Mouse (Mus musculus) hindbrain, embryonic 10.5 days (tissue): ENCODE measurements around the gene Tceal6. TPM values are rescaled to one million over a fixed set of nuclear protein-coding genes. Genes with fewer than 3 reads are reported as not detected.
"Not testable (repeated sequence)": the region's sequence is repeated elsewhere in the genome, so short reads cannot be mapped to it uniquely, and the experiment has no call there.

ENCODE experiments used
- DNase-seq: peaks from one replicate; pipeline ENCODE4 v3.0.0-alpha.2; 2017; ENCODE audit warnings: low spot score
- H3K27ac ChIP-seq: fragments of 300-500 bp; sonication (generic); 2 replicates; pipeline ENCODE4 v1.5.1; 2016; ENCODE audit warnings: mild to moderate bottlenecking, moderate library complexity
- H3K27me3 ChIP-seq: fragments of 300-500 bp; sonication (generic); 2 replicates; pipeline ENCODE4 v1.6.1; 2016; ENCODE audit warnings: mild to moderate bottlenecking; ENCODE audit not compliant: poor library complexity, insufficient read depth, severe bottlenecking
- H3K36me3 ChIP-seq: fragments of 300-500 bp; sonication (generic); 2 replicates; pipeline ENCODE4 v1.6.1; 2016; ENCODE audit warnings: mild to moderate bottlenecking, moderate library complexity
- H3K4me1 ChIP-seq: fragments of 300-500 bp; sonication (generic); replicated peaks from 2 replicates; pipeline ENCODE4 v1.6.1; 2016; ENCODE audit warnings: mild to moderate bottlenecking
- H3K4me3 ChIP-seq: fragments of 300-500 bp; sonication (generic); 2 replicates; pipeline ENCODE4 v1.5.1; 2016; ENCODE audit warnings: mild to moderate bottlenecking, moderate library complexity
- H3K9me3 ChIP-seq: fragments of 300-500 bp; sonication (generic); 2 replicates; pipeline ENCODE4 v1.6.1; 2016; ENCODE audit warnings: mild to moderate bottlenecking, moderate library complexity
- WGBS: fragments of 180-500 bp; shearing (Covaris S2); methylation state at CpG from one replicate; pipeline ENCODE4 v1.1.7; 2016; 5-methylcytosine and 5-hydroxymethylcytosine counted together
- polyA plus RNA-seq: library from polyadenylated mRNA; unstranded; fragments of >200 nt; fragmentation: Nextera tagmentation; extraction: Ambion mirVana; gene quantifications from 2 replicates; pipeline ENCODE4 v1.2.1, GENCODE M21; 2016

Tceal6 gene
- 0.61 and 1.8 TPM in 2 replicates for polyA plus RNA-seq

GRCm38 (mm10) chrX:135210436-135211221, at the start of gene Tceal6:
Tceal6 (minus strand) TSS chrX:135210687.
- Histone ChIP-seq H3K36me3 (no peaks in the 10 kb centered on the region), H3K4me1 (no peaks in the 10 kb centered on the region; the same call in 1 of the 2 replicates), H3K4me3 (peak within 1 kb of the TSS; percentile 50), H3K9me3 (no peaks in the 10 kb centered on the region), H3K27ac (no peak within 1 kb of the TSS), H3K27me3 (peaks cover 30% of the 10 kb centered on the region)
- 21% methylated on average over 13 of the region's 13 CpGs for WGBS
- peak; percentile 3 for DNase-seq

DNA sequence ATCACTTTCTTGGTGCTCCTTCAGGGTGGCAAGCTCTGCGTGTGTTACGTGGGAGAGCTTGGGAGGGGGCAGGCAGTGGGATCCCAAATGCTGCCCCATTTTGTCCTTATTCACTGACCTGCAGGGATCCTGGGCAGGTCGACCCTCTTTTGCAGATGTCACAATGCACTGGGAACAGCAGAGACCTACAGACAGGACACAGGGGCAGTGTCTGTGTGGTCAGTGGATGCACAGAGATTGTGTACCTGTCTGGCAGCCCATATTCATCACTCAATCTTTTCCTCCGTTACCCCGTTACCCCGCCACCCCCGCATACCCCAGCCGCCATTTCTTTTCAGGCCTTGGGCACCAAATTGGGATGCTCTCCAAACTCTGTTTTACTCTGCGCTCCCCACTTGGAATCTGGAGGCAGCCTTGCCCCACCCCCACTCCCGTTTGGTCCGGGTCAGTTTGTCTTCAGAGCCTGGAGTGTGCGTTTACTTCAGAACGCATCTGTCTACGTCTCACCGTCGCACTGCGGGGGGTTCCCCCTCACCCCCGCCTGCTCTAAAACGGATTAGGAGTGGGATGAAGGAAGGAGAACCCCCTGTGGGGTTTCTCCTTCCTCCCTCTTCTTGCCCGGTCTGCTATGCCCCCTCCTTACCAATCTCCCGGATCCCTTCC, 583 bp downstream of the Tceal6 start:
- H3K9me3 ChIP-seq, H3K4me1 ChIP-seq, H3K27ac ChIP-seq, H3K36me3 ChIP-seq: not testable (repeated sequence)
- peaks cover 30% of the 10 kb centered on the region for H3K27me3 ChIP-seq
- DNase-seq, result peak; percentile 2
- H3K4me3 ChIP-seq, result peak overlapping the region; percentile 50
- WGBS, result 25% methylated on average over 21 of the region's 21 CpGs

DNA sequence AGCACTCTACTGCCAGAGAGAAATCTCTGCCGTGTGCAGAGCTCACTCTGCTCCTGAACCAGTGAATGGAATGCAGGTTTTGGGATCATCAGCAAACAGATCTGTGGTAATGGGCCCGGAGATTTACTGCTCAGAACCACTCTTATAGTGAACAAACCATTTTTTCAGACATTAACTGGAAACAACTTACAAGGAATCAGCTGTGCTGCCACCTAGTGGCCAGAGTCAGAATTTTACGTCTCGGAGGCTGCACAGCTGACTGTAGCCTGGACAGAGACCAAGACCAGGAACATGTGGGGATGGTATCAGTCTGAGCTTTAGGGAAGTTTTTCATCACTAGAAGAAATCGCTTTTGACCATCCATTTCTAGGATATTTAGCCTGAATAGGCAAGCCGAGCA, 20.6 kb downstream of the Tceal6 start:
- not testable (repeated sequence) for H3K36me3 ChIP-seq, H3K27me3 ChIP-seq, H3K27ac ChIP-seq, DNase-seq, H3K4me3 ChIP-seq, H3K4me1 ChIP-seq, H3K9me3 ChIP-seq
- no CpG with 5 or more reads among the region's 6 CpGs for WGBS

DNA sequence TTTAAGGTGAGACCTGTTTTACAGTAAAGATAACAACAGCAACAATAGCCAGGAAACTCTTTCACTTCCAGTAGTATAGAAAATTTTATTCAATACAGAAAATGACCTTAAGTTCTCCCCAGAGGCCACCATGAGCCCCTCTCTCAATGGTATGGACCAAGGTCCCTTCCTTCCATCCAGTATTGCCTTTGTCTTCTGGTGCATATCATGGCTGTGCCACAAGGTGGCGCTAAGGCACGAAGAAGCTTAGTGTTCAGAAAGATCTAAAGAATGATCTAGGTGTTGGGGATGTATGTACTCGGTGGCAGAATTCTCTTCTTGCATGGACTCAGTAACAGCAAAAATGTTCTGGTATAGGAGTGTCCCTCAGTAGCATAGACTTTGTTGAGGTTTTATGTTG, 21.8 kb downstream of the Tceal6 start:
- DNase-seq, H3K9me3 ChIP-seq, H3K27ac ChIP-seq, H3K27me3 ChIP-seq, H3K4me1 ChIP-seq, H3K36me3 ChIP-seq, H3K4me3 ChIP-seq: not testable (repeated sequence)
- no CpG with 5 or more reads among the region's 3 CpGs for WGBS

- WGBS, result 97% methylated on average over 6 of the region's 14 CpGs
- not testable (repeated sequence) for H3K4me1 ChIP-seq, H3K4me3 ChIP-seq
Measured at GRCm38 (mm10) chrX:135177532-135177931, 33.0 kb downstream of the Tceal6 start, which contains the start of gene Gm15023. Gm15023 (minus strand) TSS chrX:135177632.

More at GRCm38 (mm10) chrX:135177532-135177931, 33.0 kb downstream of the Tceal6 start, which contains the start of gene Gm15023:
- not testable (repeated sequence) for DNase-seq, H3K9me3 ChIP-seq, H3K36me3 ChIP-seq, H3K27me3 ChIP-seq, H3K27ac ChIP-seq

Other genes starting within 250 kb of the Tceal6 start
- gene Nxf2, start 245.9 kb downstream of the Tceal6 start, polyA plus RNA-seq, result 0.61 and 0.70 TPM in 2 replicates
- 4.1 and 4.2 TPM in 2 replicates for gene Zmat1, start 201.5 kb downstream of the Tceal6 start, polyA plus RNA-seq
- not detected in 2 replicates for gene Gm15023, start 33.1 kb downstream of the Tceal6 start, polyA plus RNA-seq
- not detected in 2 replicates for gene Pramel3, start 91.6 kb upstream of the Tceal6 start, polyA plus RNA-seq
- gene Gm5128, start 162.6 kb upstream of the Tceal6 start, polyA plus RNA-seq, result not detected in 2 replicates
- gene Gm7903, start 223.1 kb upstream of the Tceal6 start, polyA plus RNA-seq, result not detected in 2 replicates